Mouse (Mus musculus): ENCODE data around the gene Cideb.

Cideb gene

GRCm38 (mm10) chr14:55721700-55722437 lies 36.4 kb downstream of the Cideb start, which contains the start of gene Rabggta:
TSS of gene Rabggta (minus strand) at chr14:55722263.
- DNase-seq = peak; percentile 96

- peak; percentile 81 for DNase-seq
Measured at GRCm38 (mm10) chr14:55721076-55721475, 37.2 kb downstream of the Cideb start.

GRCm38 (mm10) chr14:55720666-55721065 lies 37.6 kb downstream of the Cideb start:
- no peak for DNase-seq

- no peak for DNase-seq
Measured at GRCm38 (mm10) chr14:55719737-55720136, 38.5 kb downstream of the Cideb start.

- peak; percentile 92 for DNase-seq
Measured at GRCm38 (mm10) chr14:55716884-55717283, 41.4 kb downstream of the Cideb start.

- DNase-seq = peak; percentile 78
Measured at GRCm38 (mm10) chr14:55716271-55716670, 42.0 kb downstream of the Cideb start.

GRCm38 (mm10) chr14:55714893-55715292 lies 43.4 kb downstream of the Cideb start:
- DNase-seq = peak; percentile 50

GRCm38 (mm10) chr14:55713729-55714122 lies 44.5 kb downstream of the Cideb start, which contains the start of gene Tgm1:
TSS of gene Tgm1 (minus strand) at chr14:55713926.
- no peak for DNase-seq

- peak; percentile 79 for DNase-seq
Measured at GRCm38 (mm10) chr14:55713007-55713728, 45.1 kb downstream of the Cideb start.

- DNase-seq = no peak
Measured at GRCm38 (mm10) chr14:55711786-55712185, 46.5 kb downstream of the Cideb start.

GRCm38 (mm10) chr14:55709509-55709908 lies 48.7 kb downstream of the Cideb start:
- no peak for DNase-seq

- DNase-seq = no peak
Measured at GRCm38 (mm10) chr14:55707397-55707796, 50.9 kb downstream of the Cideb start.

GRCm38 (mm10) chr14:55706051-55706600 lies 52.1 kb downstream of the Cideb start:
- DNase-seq = no peak

Measured in kidney, adult 9 months (tissue).